Mouse (Mus musculus) cortical plate, adult 2 months (tissue): ENCODE results near the gene Ly6g6e.

Experiments used
- CTCF ChIP-seq: fragments of 200-500 bp; IDR thresholded peaks from 2 replicates; pipeline ENCODE4 v1.5.1; 2011; ENCODE audit warnings: mild to moderate bottlenecking, control low read depth, low read length; ENCODE audit not compliant: insufficient read depth; ENCODE audit errors: extremely low read depth
- POLR2A ChIP-seq: fragments of 200-500 bp; IDR thresholded peaks from 2 replicates; pipeline ENCODE4 v1.6.1; 2011; ENCODE audit warnings: mild to moderate bottlenecking, low read length, control low read depth; ENCODE audit not compliant: insufficient read depth; ENCODE audit errors: extremely low read depth

GRCm38 (mm10) chr17:35080710-35081109 lies 4.0 kb downstream of the Ly6g6e start:
- TF ChIP-seq CTCF, result no peak
- no peak for TF ChIP-seq POLR2A
